Comparison of ENCODE assay signal across 9 mouse cellular contexts in genomic region chr11:120218946-120219345, GRCm38 (mm10). TPM values are rescaled to one million over a fixed set of nuclear protein-coding genes. Genes with fewer than 3 reads are reported as not detected.
DNase-seq lines count a peak whose midpoint lies in the region; ATAC-seq and TF ChIP-seq lines count a peak whose summit lies in the region.
"Had no signal": no experiment of that assay in that cellular context is flagged by ENCODE, and none has a peak within 500 bp of the region (broad histone marks: within the 10 kb centered on the region; RNA-seq: fewer than 3 reads in every experiment).

No protein-coding gene starts in this region.

- H3K9ac ChIP-seq in lung, embryonic 16.5 days (ENCODE audit: low read length), result no peak overlapping the region
- H3K9ac ChIP-seq: liver, embryonic 13.5 days had no signal

- H3K9me3 ChIP-seq in lung, embryonic 16.5 days (ENCODE audit: control insufficient read depth, low read length), result peaks cover under 1% of the 10 kb centered on the region; the same call in 1 of the 2 replicates
- H3K9me3 ChIP-seq: liver, embryonic 13.5 days had no signal

- no peak for TF ChIP-seq CTCF in bone marrow macrophage, adult 2 months (IDR thresholded peaks at IDR 0.05; ENCODE audit: low read depth, low read length)

- peaks cover 22% of the 10 kb centered on the region for H3K4me1 ChIP-seq in bone marrow macrophage, adult 2 months (ENCODE audit: control insufficient read depth, insufficient read depth, low read length)
- H3K4me1 ChIP-seq in lung, embryonic 16.5 days (replicated peaks; ENCODE audit: control insufficient read depth, insufficient read depth, low read length), result peaks cover 39% of the 10 kb centered on the region

- H3K27me3 ChIP-seq in lung, embryonic 16.5 days (ENCODE audit: control insufficient read depth, insufficient read depth, low read depth, low read length), result no peaks in the 10 kb centered on the region

- H3K4me3 ChIP-seq in bone marrow macrophage, adult 2 months (ENCODE audit: insufficient read depth, low read length), result peak overlapping the region; percentile 23
- peak overlapping the region; percentile 13; the same call in 1 of the 2 replicates for H3K4me3 ChIP-seq in lung, embryonic 16.5 days (ENCODE audit: low read length)
- H3K4me3 ChIP-seq: liver, embryonic 13.5 days had no signal

- TF ChIP-seq POLR2A in bone marrow macrophage, adult 2 months (IDR thresholded peaks at IDR 0.05; ENCODE audit: borderline replicate concordance, low read depth, low read length), result no peak

- peak overlapping the region; percentile 35; the same call in 1 of the 2 replicates for H3K4me2 ChIP-seq in lung, embryonic 16.5 days (ENCODE audit: low read depth, low read length)
- H3K4me2 ChIP-seq: liver, embryonic 13.5 days had no signal

- 55% methylated on average over 6 of the region's 6 CpGs for WGBS in lung, embryonic 16.5 days

- peak; percentile 55 to 84 for DNase-seq in heart, adult 18-20 months
- DNase-seq in heart, adult 8-10 months (ENCODE audit: low spot score), result no peak
- DNase-seq in kidney, adult 18-20 months, result peak; percentile 16
- no peak for DNase-seq in frontal cortex, postnatal 10 days (ENCODE audit: low spot score in 2 of 2)
- DNase-seq in thymus, postnatal 25 days, result no peak
- DNase-seq in embryo, embryonic 10 days (ENCODE audit: low spot score), result no peak
- DNase-seq: liver, embryonic 13.5 days had no signal

- H3K27ac ChIP-seq in bone marrow macrophage, adult 2 months (ENCODE audit: insufficient read depth, low read depth, low read length), result peak overlapping the region; percentile 82
- peak overlapping the region; percentile 88 for H3K27ac ChIP-seq in lung, embryonic 16.5 days (ENCODE audit: low read length)
- H3K27ac ChIP-seq: liver, embryonic 13.5 days had no signal

- peaks cover 1% of the 10 kb centered on the region; the same call in 1 of the 2 replicates for H3K36me3 ChIP-seq in lung, embryonic 16.5 days (ENCODE audit: control insufficient read depth, insufficient read depth, low read length)
- H3K36me3 ChIP-seq: liver, embryonic 13.5 days had no signal

- peak; percentile 37 for ATAC-seq in lung, embryonic 16.5 days (ENCODE audit: low read depth)

RNA-seq across cellular contexts. Expression of gene Bahcc1, which starts 13.8 kb away (rescaled TPM):
- total RNA-seq in heart, adult 18-20 months (2021), result 1 to 10 TPM; 3.5 to 5.0 TPM
- total RNA-seq in heart, adult 8-10 months (2022), result 10 to 100 TPM in 2 of 4 experiments, 1 to 10 TPM in 2; 6.2 to 12.6 (median 9.3) TPM
- polyA plus RNA-seq in bone marrow macrophage, adult 2 months (2012; ENCODE audit: insufficient read depth, insufficient read length, missing spikeins), result 5.2 and 5.7 TPM in 2 replicates
- 7.0 and 7.5 TPM in 2 replicates for polyA plus RNA-seq in lung, embryonic 16.5 days (2015; fragmentation: Nextera tagmentation; extraction: Ambion mirVana)

Comparison
In these comparisons a context has a peak if more than half of its experiments do, and no peak if none do; other contexts are left out.
1. DNase-seq: peak in heart, adult 18-20 months (2 of 2) and kidney, adult 18-20 months (single experiment); none in heart, adult 8-10 months (single experiment), frontal cortex, postnatal 10 days (0 of 2), thymus, postnatal 25 days (single experiment) and embryo, embryonic 10 days (single experiment).